Mouse (Mus musculus) forebrain, embryonic 16.5 days (tissue): ENCODE measurements around the gene Ntpcr. TPM values are rescaled to one million over a fixed set of nuclear protein-coding genes. Genes with fewer than 3 reads are reported as not detected.

Source experiments
- polyA plus RNA-seq: library from polyadenylated mRNA; unstranded; fragments of >200 nt; fragmentation: Nextera tagmentation; extraction: Ambion mirVana; gene quantifications from 2 replicates; pipeline ENCODE4 v1.2.1, GENCODE M21; 2015

The Ntpcr gene
- polyA plus RNA-seq, 1 experiment from 2014 or later, result 30.1 TPM

Other genes starting within 250 kb of the Ntpcr start
- gene Sipa1l2, start 160.2 kb upstream of the Ntpcr start, polyA plus RNA-seq, result 32.8 and 33.4 TPM in 2 replicates
- 10.7 and 11.7 TPM in 2 replicates for gene Map10, start 60.1 kb upstream of the Ntpcr start, polyA plus RNA-seq
- 3.1 and 5.6 TPM in 2 replicates for gene Pcnx2, start 168.4 kb downstream of the Ntpcr start, polyA plus RNA-seq
- 0.40 and 0.49 TPM in 2 replicates for gene Map3k21, start 180.5 kb downstream of the Ntpcr start, polyA plus RNA-seq